Mouse (Mus musculus): Measurements from ENCODE around the gene Tars2. TPM values are rescaled to one million over a fixed set of nuclear protein-coding genes. Genes with fewer than 3 reads are reported as not detected.

Tars2 gene
- polyA plus RNA-seq, 1 experiment: 32.8 TPM

DNA sequence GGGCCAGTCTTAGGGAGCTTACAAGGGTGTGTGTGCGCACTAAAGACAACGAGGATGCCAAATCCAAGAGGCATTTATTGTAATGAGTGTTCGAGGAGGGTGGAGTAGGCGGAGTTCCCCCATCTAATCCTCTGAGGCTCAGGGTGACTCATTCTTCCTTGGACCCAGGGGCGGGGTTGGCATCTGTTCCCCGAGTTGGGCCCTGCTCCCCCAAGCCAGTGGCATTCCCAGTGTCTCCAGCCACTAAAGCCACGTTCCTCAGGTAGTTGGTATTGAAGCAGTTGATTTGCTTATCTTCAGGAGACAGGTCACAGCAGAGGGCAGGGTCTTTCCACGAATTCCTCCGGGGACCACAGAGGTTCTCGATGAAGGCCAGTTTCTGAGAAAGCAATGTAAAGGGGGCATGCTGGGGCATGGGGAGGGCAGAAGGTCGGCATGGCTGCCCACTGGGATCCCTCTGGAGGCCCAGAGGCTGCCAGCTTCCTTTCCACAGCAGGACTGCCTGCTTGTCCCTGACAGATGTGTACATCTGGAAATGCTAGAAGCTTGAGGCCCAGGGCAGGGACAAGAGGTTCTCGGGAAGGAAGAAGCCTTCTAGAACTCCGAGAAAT lies 25.8 kb downstream of the Tars2 start:
- Histone ChIP-seq H3K79me2 (ENCODE audit: control insufficient read depth, insufficient read depth) (peaks cover 35% of the 10 kb centered on the region), H3K27me3 (ENCODE audit: control insufficient read depth, insufficient read depth, insufficient read length) (no peaks in the 10 kb centered on the region), H3K4me3 (ENCODE audit: insufficient read depth, poor library complexity, severe bottlenecking) (no peak overlapping the region), H3ac (ENCODE audit: control insufficient read depth, insufficient read length, low read depth) (no peak overlapping the region), H3K79me3 (ENCODE audit: low read depth) (peaks cover 1% of the 10 kb centered on the region), H3K36me3 (ENCODE audit: control insufficient read depth, insufficient read depth) (peaks cover 40% of the 10 kb centered on the region)
- TF ChIP-seq MAX (IDR thresholded peaks at IDR 0.05): peak; percentile 49
- no peak for TF ChIP-seq CEBPB (IDR thresholded peaks at IDR 0.05; ENCODE audit: low read depth)
- no peak for TF ChIP-seq MYOG (IDR thresholded peaks at IDR 0.05; ENCODE audit: control insufficient read depth, extremely low read depth, insufficient read length)
- TF ChIP-seq FOSL1 (IDR thresholded peaks at IDR 0.05; ENCODE audit: insufficient read depth, low read length, poor library complexity, severe bottlenecking): peak; percentile 20
- no peak for TF ChIP-seq CTCF (IDR thresholded peaks at IDR 0.05; ENCODE audit: control insufficient read depth, insufficient read depth, insufficient read length)

DNA sequence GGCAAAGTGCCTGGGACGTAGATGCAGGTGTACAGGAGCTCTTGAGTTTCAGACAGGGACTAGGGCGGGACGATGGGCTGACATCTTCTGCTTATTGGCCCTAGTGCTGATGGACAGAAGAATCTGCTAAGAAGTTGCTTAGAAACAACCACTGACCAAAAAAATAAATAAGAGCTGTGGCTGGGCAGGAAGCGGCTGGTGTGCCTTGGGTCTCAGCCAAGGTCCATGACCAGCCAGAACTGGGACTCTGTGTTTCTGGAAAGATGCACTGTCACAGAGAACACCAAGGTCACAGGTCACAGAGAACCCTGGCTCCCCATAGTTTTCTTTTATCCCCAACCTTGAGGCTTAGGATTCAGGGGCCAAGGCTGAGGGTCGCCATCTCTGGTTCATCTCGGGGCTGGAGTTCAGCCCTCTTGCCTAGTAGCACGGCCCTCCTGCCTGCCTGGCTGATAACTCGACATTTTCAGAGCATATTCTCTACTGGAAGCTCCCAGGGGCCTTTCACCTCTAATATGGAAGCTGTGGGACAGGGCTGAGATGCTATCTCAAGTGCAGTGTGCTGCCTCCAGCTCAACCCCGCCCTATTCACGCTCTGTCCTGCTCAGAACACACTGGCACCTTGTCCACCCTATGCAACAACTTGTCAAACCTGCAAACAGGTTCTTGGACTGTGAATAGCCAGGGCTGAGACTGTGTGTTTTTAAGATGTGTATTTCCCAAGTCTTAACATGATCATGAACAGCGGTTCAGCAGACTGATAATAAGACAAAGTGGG lies 27.1 kb downstream of the Tars2 start:
- TF ChIP-seq MAX (IDR thresholded peaks at IDR 0.05): no peak
- no peak for TF ChIP-seq MYOG (IDR thresholded peaks at IDR 0.05; ENCODE audit: control insufficient read depth, extremely low read depth, insufficient read length)
- TF ChIP-seq FOSL1 (IDR thresholded peaks at IDR 0.05; ENCODE audit: insufficient read depth, low read length, poor library complexity, severe bottlenecking): no peak
- TF ChIP-seq MYOD1 (IDR thresholded peaks at IDR 0.05; ENCODE audit: control insufficient read depth, insufficient read length, low read depth): no peak
- no peak for TF ChIP-seq CEBPB (IDR thresholded peaks at IDR 0.05; ENCODE audit: low read depth)
- TF ChIP-seq CTCF (IDR thresholded peaks at IDR 0.05; ENCODE audit: control insufficient read depth, insufficient read depth, insufficient read length): no peak
- TF ChIP-seq USF1 (IDR thresholded peaks at IDR 0.05; ENCODE audit: low read depth): no peak
- no peaks in the 10 kb centered on the region for H3K27me3 ChIP-seq (ENCODE audit: control insufficient read depth, insufficient read depth, insufficient read length)
- no peak overlapping the region for H3ac ChIP-seq (ENCODE audit: control insufficient read depth, insufficient read length, low read depth)
- no peak overlapping the region for H3K4me3 ChIP-seq (ENCODE audit: insufficient read depth, poor library complexity, severe bottlenecking)
- H3K79me3 ChIP-seq (ENCODE audit: low read depth): no peaks in the 10 kb centered on the region
- H3K36me3 ChIP-seq (ENCODE audit: control insufficient read depth, insufficient read depth): peaks cover 29% of the 10 kb centered on the region
- H3K79me2 ChIP-seq (ENCODE audit: control insufficient read depth, insufficient read depth): peaks cover 22% of the 10 kb centered on the region

DNA sequence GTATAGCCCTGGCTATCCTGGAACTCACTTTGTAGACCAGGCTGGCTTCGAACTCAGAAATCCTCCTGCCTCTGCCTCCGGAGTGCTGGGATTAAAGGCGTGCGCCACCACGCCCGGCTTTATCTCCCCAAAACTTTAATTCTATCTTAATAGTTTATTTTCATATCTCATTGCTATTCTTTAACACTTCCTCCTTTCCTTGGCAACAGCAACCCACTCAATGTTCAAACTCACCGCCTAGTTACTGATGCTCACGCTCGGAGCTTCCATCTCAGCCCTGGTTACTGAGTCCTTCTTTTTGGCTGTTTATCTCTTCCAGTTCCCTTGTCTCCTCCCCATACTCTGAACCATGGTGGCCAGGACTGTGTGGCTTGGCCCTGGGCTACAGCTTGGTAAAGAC lies 27.7 kb downstream of the Tars2 start:
- Histone ChIP-seq H3ac (ENCODE audit: control insufficient read depth, insufficient read length, low read depth) (no peak overlapping the region), H3K79me2 (ENCODE audit: control insufficient read depth, insufficient read depth) (peaks cover 16% of the 10 kb centered on the region), H3K27me3 (ENCODE audit: control insufficient read depth, insufficient read depth, insufficient read length) (no peaks in the 10 kb centered on the region), H3K36me3 (ENCODE audit: control insufficient read depth, insufficient read depth) (peaks cover 25% of the 10 kb centered on the region), H3K79me3 (ENCODE audit: low read depth) (no peaks in the 10 kb centered on the region), H3K4me3 (ENCODE audit: insufficient read depth, poor library complexity, severe bottlenecking) (no peak overlapping the region)
- TF ChIP-seq FOSL1 (IDR thresholded peaks at IDR 0.05; ENCODE audit: insufficient read depth, low read length, poor library complexity, severe bottlenecking) (no peak), MYOD1 (IDR thresholded peaks at IDR 0.05; ENCODE audit: control insufficient read depth, insufficient read length, low read depth) (no peak), MYOG (IDR thresholded peaks at IDR 0.05; ENCODE audit: control insufficient read depth, extremely low read depth, insufficient read length) (no peak)

- Histone ChIP-seq H3K36me3 (ENCODE audit: control insufficient read depth, insufficient read depth) (peaks cover 23% of the 10 kb centered on the region), H3K79me2 (ENCODE audit: control insufficient read depth, insufficient read depth) (peaks cover 14% of the 10 kb centered on the region)
- TF ChIP-seq USF1 (IDR thresholded peaks at IDR 0.05; ENCODE audit: low read depth) (no peak), FOSL1 (IDR thresholded peaks at IDR 0.05; ENCODE audit: insufficient read depth, low read length, poor library complexity, severe bottlenecking) (no peak), CTCF (IDR thresholded peaks at IDR 0.05; ENCODE audit: control insufficient read depth, insufficient read depth, insufficient read length) (no peak), MYOG (IDR thresholded peaks at IDR 0.05; ENCODE audit: control insufficient read depth, extremely low read depth, insufficient read length) (no peak), CEBPB (IDR thresholded peaks at IDR 0.05; ENCODE audit: low read depth) (no peak)
Observed at GRCm38 (mm10) chr3:95731802-95732201, 28.2 kb downstream of the Tars2 start.

GRCm38 (mm10) chr3:95730431-95730830 lies 29.6 kb downstream of the Tars2 start:
- no peak overlapping the region for H3ac ChIP-seq (ENCODE audit: control insufficient read depth, insufficient read length, low read depth)
- H3K79me2 ChIP-seq (ENCODE audit: control insufficient read depth, insufficient read depth): peaks cover 10% of the 10 kb centered on the region
- no peak for TF ChIP-seq USF1 (IDR thresholded peaks at IDR 0.05; ENCODE audit: low read depth)
- no peak for TF ChIP-seq CEBPB (IDR thresholded peaks at IDR 0.05; ENCODE audit: low read depth)
- TF ChIP-seq MYOD1 (IDR thresholded peaks at IDR 0.05; ENCODE audit: control insufficient read depth, insufficient read length, low read depth): no peak
- TF ChIP-seq MAX (IDR thresholded peaks at IDR 0.05): no peak
- no peak for TF ChIP-seq MYOG (IDR thresholded peaks at IDR 0.05; ENCODE audit: control insufficient read depth, extremely low read depth, insufficient read length)
- TF ChIP-seq CTCF (IDR thresholded peaks at IDR 0.05; ENCODE audit: control insufficient read depth, insufficient read depth, insufficient read length): no peak
- TF ChIP-seq FOSL1 (IDR thresholded peaks at IDR 0.05; ENCODE audit: insufficient read depth, low read length, poor library complexity, severe bottlenecking): no peak
- no peak overlapping the region for H3K4me3 ChIP-seq (ENCODE audit: insufficient read depth, poor library complexity, severe bottlenecking)
- no peaks in the 10 kb centered on the region for H3K27me3 ChIP-seq (ENCODE audit: control insufficient read depth, insufficient read depth, insufficient read length)
- H3K36me3 ChIP-seq (ENCODE audit: control insufficient read depth, insufficient read depth): peaks cover 12% of the 10 kb centered on the region
- H3K79me3 ChIP-seq (ENCODE audit: low read depth): no peaks in the 10 kb centered on the region

More at GRCm38 (mm10) chr3:95731802-95732201, 28.2 kb downstream of the Tars2 start:
- Histone ChIP-seq H3K4me3 (ENCODE audit: insufficient read depth, poor library complexity, severe bottlenecking) (no peak overlapping the region), H3K27me3 (ENCODE audit: control insufficient read depth, insufficient read depth, insufficient read length) (no peaks in the 10 kb centered on the region), H3K79me3 (ENCODE audit: low read depth) (no peaks in the 10 kb centered on the region), H3ac (ENCODE audit: control insufficient read depth, insufficient read length, low read depth) (no peak overlapping the region)
